Mouse (Mus musculus) thymus, adult 2 months (tissue): Measurements from ENCODE around the gene Itga6.

ENCODE experiments used
- CTCF ChIP-seq: fragments of 200-500 bp; IDR thresholded peaks from 2 replicates; pipeline ENCODE4 v1.5.1; 2012; ENCODE audit warnings: mild to moderate bottlenecking, control low read depth, low read length, moderate library complexity, borderline replicate concordance; ENCODE audit not compliant: control insufficient read depth, poor library complexity, insufficient read depth; ENCODE audit errors: extremely low read depth
- POLR2A ChIP-seq: fragments of 200-500 bp; IDR thresholded peaks from 2 replicates; pipeline ENCODE4 v1.6.1; 2012; ENCODE audit warnings: mild to moderate bottlenecking, low read length, control low read depth, moderate library complexity; ENCODE audit not compliant: control insufficient read depth, poor library complexity, insufficient read depth; ENCODE audit errors: extremely low read depth

DNA sequence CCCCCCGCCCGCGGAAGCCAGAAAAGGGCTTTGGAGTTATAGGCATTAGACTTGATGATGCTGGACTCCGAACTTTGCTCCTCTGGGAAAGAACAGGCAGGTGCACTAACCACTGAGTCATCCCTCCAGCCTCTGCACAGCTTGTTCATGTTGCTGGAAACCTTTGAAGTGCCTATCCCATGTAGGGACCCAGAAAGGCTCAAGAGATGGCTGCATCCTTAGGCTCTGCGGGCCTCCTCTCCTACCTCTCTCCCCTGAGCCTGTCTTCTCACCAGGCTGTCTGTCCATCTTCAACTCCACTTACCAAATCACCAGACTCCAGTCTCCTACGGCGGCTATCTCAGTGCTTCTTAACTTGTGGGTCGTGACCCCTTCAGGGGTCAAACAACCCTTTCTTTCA lies 68.0 kb downstream of the Itga6 start:
- TF ChIP-seq CTCF = no peak
- TF ChIP-seq POLR2A = no peak
